Mouse (Mus musculus): ENCODE data around the gene P2ry12.

DNA sequence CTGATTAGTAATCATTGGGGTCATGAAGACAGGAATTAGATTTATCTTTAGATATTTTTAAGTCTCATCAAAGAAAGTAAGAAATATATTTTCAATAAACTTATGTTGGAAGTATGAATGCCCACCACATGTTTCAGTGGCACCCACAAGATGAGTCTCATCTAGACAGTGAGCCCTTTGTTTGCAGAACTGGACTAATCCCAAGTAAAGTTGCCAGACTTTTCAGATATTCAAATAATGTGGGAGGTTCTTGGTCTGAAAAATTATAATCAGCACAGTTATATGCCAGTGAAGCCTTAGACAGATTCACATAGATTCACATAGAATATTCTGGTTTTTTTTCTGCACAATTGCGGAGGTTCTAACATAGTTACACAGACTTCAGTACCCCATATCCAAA lies 12.2 kb downstream of the P2ry12 start:
- TF ChIP-seq CTCF (IDR thresholded peaks at IDR 0.05; ENCODE audit: control insufficient read depth, insufficient read depth, insufficient replicate concordance, low read depth, low read length) = no peak
- no peak for TF ChIP-seq POLR2A (IDR thresholded peaks at IDR 0.05; ENCODE audit: control insufficient read depth, low read depth, low read length)
